Mouse (Mus musculus): Measurements from ENCODE around the gene Hmcn2.

GRCm38 (mm10) chr2:31376057-31376456 is 61.8 kb downstream of the Hmcn2 start:
- TF ChIP-seq CTCF (IDR thresholded peaks at IDR 0.05; ENCODE audit: insufficient read depth, low read length) (no peak), POLR2A (IDR thresholded peaks at IDR 0.05; ENCODE audit: borderline replicate concordance, extremely low read depth, low read depth, low read length) (no peak)

All from lung, adult 2 months (tissue).